Comparison of ENCODE assay signal across 14 mouse cellular contexts in the genomic region with DNA sequence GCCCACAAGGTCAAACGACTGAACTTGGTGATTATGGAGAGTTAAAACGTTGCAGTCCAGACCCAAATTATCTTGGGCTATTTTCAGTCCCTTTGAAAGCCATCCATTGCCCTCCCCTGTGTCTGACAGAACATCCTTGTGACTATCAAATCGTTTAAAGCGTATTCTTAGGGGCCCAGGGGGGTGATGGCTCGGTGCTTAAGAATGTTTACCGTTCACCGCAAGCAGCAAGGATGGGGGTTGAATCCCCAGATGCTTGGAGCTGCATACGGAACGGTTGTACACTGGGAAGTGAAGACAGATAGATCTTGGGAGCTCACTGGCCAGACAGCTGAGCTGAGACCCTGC. TPM values are rescaled to one million over a fixed set of nuclear protein-coding genes. Genes with fewer than 3 reads are reported as not detected.
"Had no signal": no experiment of that assay in that cellular context is flagged by ENCODE, and none has a peak within 500 bp of the region (broad histone marks: within the 10 kb centered on the region; RNA-seq: fewer than 3 reads in every experiment).

No protein-coding gene starts in this region.

- H3K4me2 ChIP-seq: kidney, embryonic 15.5 days; limb, embryonic 15.5 days; liver, embryonic 12.5 days; midbrain, embryonic 11.5 days; neural tube, embryonic 15.5 days had no signal

- H3K9ac ChIP-seq: kidney, embryonic 15.5 days; limb, embryonic 15.5 days; liver, embryonic 12.5 days; lung, embryonic 14.5 days; neural tube, embryonic 15.5 days had no signal

- H3K4me3 ChIP-seq: kidney, embryonic 15.5 days; limb, embryonic 15.5 days; liver, embryonic 12.5 days; myocyte; neural tube, embryonic 15.5 days had no signal

- H3K9me3 ChIP-seq: kidney, embryonic 15.5 days; limb, embryonic 15.5 days; liver, embryonic 12.5 days; neural tube, embryonic 15.5 days had no signal

- H3K36me3 ChIP-seq: kidney, embryonic 15.5 days; limb, embryonic 15.5 days; liver, embryonic 12.5 days; neural tube, embryonic 15.5 days had no signal

- H3K4me1 ChIP-seq: liver, embryonic 12.5 days had no signal

- H3K27ac ChIP-seq: kidney, embryonic 15.5 days; limb, embryonic 15.5 days; liver, embryonic 12.5 days; neural tube, embryonic 15.5 days had no signal

- H3K27me3 ChIP-seq: kidney, embryonic 15.5 days; limb, embryonic 15.5 days; liver, embryonic 12.5 days; neural tube, embryonic 15.5 days had no signal

- DNase-seq: kidney, adult 2 months; kidney, postnatal 14 days; left cerebral cortex, postnatal 4 days; right cerebral cortex, adult 18-20 months; right cerebral cortex, postnatal 25 days; thymus, postnatal 36 days had no signal

- ATAC-seq: liver, embryonic 12.5 days had no signal

RNA-seq across cellular contexts. Expression of gene Kcng1, which starts 52.7 kb away (rescaled TPM):
- polyA plus RNA-seq: myocyte; thymus, postnatal 0 days had no signal
